Mouse (Mus musculus): ENCODE results near the gene Aqr. TPM values are rescaled to one million over a fixed set of nuclear protein-coding genes. Genes with fewer than 3 reads are reported as not detected.

Gene Aqr
- polyA plus RNA-seq, 1 experiment from 2014 or later, result 32.5 TPM

DNA sequence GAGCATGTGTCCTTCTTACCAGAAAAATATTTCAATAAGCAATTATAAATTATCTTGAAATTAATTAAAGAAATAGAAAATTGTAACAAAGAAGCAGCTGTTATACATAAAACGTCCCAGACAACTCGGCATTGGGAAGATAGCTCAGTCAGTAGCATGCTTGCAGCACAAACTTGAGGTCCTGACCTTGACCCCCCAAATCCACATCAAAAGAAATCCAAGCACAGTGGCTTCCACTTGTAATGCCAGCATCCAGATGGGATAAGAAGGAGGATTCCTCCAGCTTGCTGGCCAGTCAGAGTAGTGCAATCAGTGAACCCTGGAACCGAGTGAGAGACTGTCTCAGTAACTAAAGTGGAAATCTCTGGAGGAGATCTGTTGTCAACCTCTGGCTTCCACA lies 120.6 kb downstream of the Aqr start:
- Histone ChIP-seq H3K27me3 (replicated peaks) (no peaks in the 10 kb centered on the region), H3K4me1 (replicated peaks) (no peaks in the 10 kb centered on the region), H3K4me2 (no peak overlapping the region), H3K9ac (no peak overlapping the region), H3K4me3 (no peak overlapping the region), H3K27ac (ENCODE audit: poor library complexity, severe bottlenecking) (no peak overlapping the region), H3K9me3 (replicated peaks) (no peaks in the 10 kb centered on the region), H3K36me3 (no peaks in the 10 kb centered on the region)
- 71% methylated on average over 3 of the region's 3 CpGs for WGBS
- ATAC-seq (ENCODE audit: insufficient number of reproducible peaks, low FRiP score), result no peak

DNA sequence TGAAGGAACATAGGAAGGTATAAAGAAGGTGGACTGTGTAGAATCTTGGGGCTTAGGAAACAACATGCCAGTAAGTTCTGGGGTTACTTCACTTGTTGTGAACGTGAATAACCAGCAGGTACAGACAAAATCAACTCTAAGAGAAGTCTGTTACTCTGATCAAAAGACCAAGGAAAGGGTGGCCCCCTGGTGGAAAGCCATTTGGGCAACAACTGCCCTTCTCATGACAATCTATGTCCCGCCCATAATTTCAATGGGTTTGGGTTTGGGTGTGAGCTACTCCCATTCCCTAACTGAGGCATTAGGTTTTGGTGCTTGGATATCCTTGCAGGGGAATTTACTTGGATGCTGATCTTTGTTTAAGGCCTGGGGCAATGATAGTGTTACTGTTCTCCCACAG lies 122.8 kb downstream of the Aqr start:
- H3K4me1 ChIP-seq (replicated peaks), result peaks cover 3% of the 10 kb centered on the region
- peaks cover 2% of the 10 kb centered on the region; the same call in 1 of the 2 replicates for H3K36me3 ChIP-seq
- WGBS, result 51% methylated on average over 2 of the region's 2 CpGs

GRCm38 (mm10) chr2:114060071-114060591 lies 126.7 kb downstream of the Aqr start:
- Histone ChIP-seq H3K9ac (no peak overlapping the region), H3K27ac (ENCODE audit: poor library complexity, severe bottlenecking) (no peak overlapping the region), H3K36me3 (peaks cover 2% of the 10 kb centered on the region; the same call in 1 of the 2 replicates), H3K27me3 (replicated peaks) (no peaks in the 10 kb centered on the region), H3K4me1 (replicated peaks) (peaks cover 13% of the 10 kb centered on the region), H3K9me3 (replicated peaks) (no peaks in the 10 kb centered on the region), H3K4me3 (no peak overlapping the region), H3K4me2 (no peak overlapping the region)
- ATAC-seq (ENCODE audit: insufficient number of reproducible peaks, low FRiP score), result 0 out of 2 replicates have a peak, but pooled peaks have one; percentile 40
- 48% methylated on average over 6 of the region's 6 CpGs for WGBS

More for the DNA sequence above, 122.8 kb downstream of the Aqr start:
- Histone ChIP-seq H3K9me3 (replicated peaks) (no peaks in the 10 kb centered on the region), H3K9ac (no peak overlapping the region), H3K27me3 (replicated peaks) (no peaks in the 10 kb centered on the region), H3K4me3 (no peak overlapping the region), H3K27ac (ENCODE audit: poor library complexity, severe bottlenecking) (no peak overlapping the region), H3K4me2 (no peak overlapping the region)
- no peak for ATAC-seq (ENCODE audit: insufficient number of reproducible peaks, low FRiP score)

- H3K4me1 ChIP-seq (replicated peaks), result peaks cover 13% of the 10 kb centered on the region
- no peak overlapping the region for H3K4me3 ChIP-seq
- peaks cover 2% of the 10 kb centered on the region; the same call in 1 of the 2 replicates for H3K36me3 ChIP-seq
- H3K9me3 ChIP-seq (replicated peaks), result no peaks in the 10 kb centered on the region
- 33% methylated on average over 1 of the region's 1 CpGs for WGBS
- 0 out of 2 replicates have a peak, but pooled peaks have one; percentile 38 for ATAC-seq (ENCODE audit: insufficient number of reproducible peaks, low FRiP score)
- H3K4me2 ChIP-seq, result no peak overlapping the region
- H3K27ac ChIP-seq (ENCODE audit: poor library complexity, severe bottlenecking), result no peak overlapping the region
- H3K9ac ChIP-seq, result no peak overlapping the region
- H3K27me3 ChIP-seq (replicated peaks), result no peaks in the 10 kb centered on the region
These were observed 127.2 kb downstream of the Aqr start for GRCm38 (mm10) chr2:114059608-114060007.

DNA sequence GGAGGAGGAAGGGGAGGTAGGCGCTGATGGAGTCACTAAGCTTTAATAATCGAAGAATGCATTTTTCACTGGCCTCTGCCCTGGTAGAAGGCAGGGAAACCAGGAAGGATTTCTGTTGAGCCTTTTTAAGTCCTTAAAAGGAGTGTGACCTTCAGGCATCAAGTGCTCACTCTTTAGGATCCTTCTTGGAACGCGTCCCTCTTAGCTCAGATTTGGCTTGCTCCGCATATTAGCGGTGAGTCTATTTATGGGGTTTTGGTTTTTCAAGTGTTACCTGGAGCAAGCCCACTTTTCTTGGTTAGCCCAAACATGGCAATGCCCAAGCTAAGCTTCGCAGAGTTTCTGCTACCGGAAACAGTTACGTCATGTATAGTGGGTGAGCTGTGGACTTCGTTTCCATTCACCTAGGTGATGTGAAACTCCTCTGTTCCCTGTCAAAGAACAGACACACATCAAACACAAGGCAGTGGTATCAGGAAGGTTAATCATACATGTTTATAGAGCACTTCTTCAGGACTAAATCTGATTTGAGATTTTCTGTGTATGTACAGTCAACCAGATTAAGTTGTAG lies 128.5 kb downstream of the Aqr start:
- Histone ChIP-seq H3K27ac (ENCODE audit: poor library complexity, severe bottlenecking) (peak overlapping the region; percentile 98), H3K9ac (no peak overlapping the region), H3K4me2 (peak overlapping the region; percentile 52), H3K27me3 (replicated peaks) (no peaks in the 10 kb centered on the region), H3K9me3 (replicated peaks) (no peaks in the 10 kb centered on the region), H3K4me1 (replicated peaks) (peaks cover 18% of the 10 kb centered on the region), H3K36me3 (peaks cover 2% of the 10 kb centered on the region; the same call in 1 of the 2 replicates), H3K4me3 (peak overlapping the region; percentile 5; the same call in 1 of the 2 replicates)
- no peak for ATAC-seq (ENCODE audit: insufficient number of reproducible peaks, low FRiP score)
- WGBS, result 50% methylated on average over 10 of the region's 10 CpGs

DNA sequence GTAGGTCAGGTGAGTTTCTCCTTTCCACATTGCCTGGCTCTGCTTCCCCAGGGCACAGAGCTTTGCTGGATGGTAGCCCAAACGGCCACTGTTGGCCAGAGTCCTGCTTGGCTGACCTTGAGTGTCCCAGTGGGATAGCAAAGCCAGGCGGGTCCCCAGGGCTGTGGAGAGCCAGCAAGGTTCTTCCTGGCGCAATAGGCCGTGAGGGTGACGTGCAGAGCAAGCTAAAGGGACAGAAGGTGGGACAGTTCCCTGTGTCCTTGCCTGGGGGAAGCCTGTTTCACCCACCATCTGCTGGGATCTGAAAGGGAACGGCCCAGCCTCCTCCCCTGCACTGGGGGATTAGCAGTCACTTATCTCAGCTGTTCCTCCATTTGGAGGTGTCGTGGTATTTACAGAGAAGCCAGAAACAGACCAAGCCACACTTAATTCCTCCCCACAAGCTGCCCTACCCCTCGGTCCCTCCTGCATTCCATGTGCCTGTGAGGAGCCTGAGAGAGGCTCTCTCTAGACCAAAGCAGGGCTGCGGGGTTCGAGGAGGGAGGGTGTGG lies 129.4 kb downstream of the Aqr start:
- peak; percentile 33; the same call in 1 of the 2 replicates for ATAC-seq (ENCODE audit: insufficient number of reproducible peaks, low FRiP score)
- 2% methylated on average over 10 of the region's 10 CpGs for WGBS
- no peaks in the 10 kb centered on the region for H3K27me3 ChIP-seq (replicated peaks)
- peak overlapping the region; percentile 52 for H3K4me2 ChIP-seq
- H3K27ac ChIP-seq (ENCODE audit: poor library complexity, severe bottlenecking), result peak overlapping the region; percentile 98
- peak overlapping the region; percentile 65 for H3K9ac ChIP-seq
- H3K4me1 ChIP-seq (replicated peaks), result peaks cover 24% of the 10 kb centered on the region
- no peaks in the 10 kb centered on the region for H3K9me3 ChIP-seq (replicated peaks)
- H3K36me3 ChIP-seq, result peaks cover 2% of the 10 kb centered on the region; the same call in 1 of the 2 replicates
- peak overlapping the region; percentile 11; the same call in 1 of the 2 replicates for H3K4me3 ChIP-seq

DNA sequence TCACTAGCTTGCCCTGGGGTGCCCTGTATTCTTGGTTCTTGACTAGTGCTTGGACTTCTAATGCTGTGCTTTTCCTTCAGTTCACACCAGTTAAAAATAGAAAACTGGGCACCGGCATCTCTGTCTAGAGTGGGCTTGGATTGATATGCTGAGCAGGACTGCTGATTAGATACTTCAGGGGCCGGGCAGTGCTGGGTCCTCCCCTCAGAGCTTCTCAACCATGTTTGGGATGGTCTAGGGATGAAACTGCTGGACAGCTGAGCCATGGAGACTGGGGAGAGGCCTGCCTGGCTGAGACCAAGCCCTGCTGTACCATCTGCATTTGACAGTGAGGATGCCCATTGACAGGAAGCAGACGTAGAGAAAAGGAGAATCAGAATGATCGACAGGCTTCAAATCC lies 132.7 kb downstream of the Aqr start:
- Histone ChIP-seq H3K4me2 (peak overlapping the region; percentile 57), H3K9ac (peak overlapping the region; percentile 62; the same call in 1 of the 2 replicates), H3K4me3 (peak overlapping the region; percentile 21), H3K9me3 (replicated peaks) (no peaks in the 10 kb centered on the region), H3K27me3 (replicated peaks) (no peaks in the 10 kb centered on the region), H3K27ac (ENCODE audit: poor library complexity, severe bottlenecking) (peak overlapping the region; percentile 99), H3K36me3 (peaks cover 15% of the 10 kb centered on the region), H3K4me1 (replicated peaks) (peaks cover 20% of the 10 kb centered on the region)
- 37% methylated on average over 4 of the region's 4 CpGs for WGBS
- peak; percentile 60 for ATAC-seq (ENCODE audit: insufficient number of reproducible peaks, low FRiP score)

GRCm38 (mm10) chr2:114052696-114053598 lies 133.9 kb downstream of the Aqr start, which contains the start of gene Actc1:
Gene Actc1 (minus strand): TSS chr2:114053548.
- peaks cover 17% of the 10 kb centered on the region; the same call in 1 of the 2 replicates for H3K4me1 ChIP-seq (replicated peaks)
- H3K27ac ChIP-seq (ENCODE audit: poor library complexity, severe bottlenecking), result peak within 1 kb of the TSS; percentile 99
- 15% methylated on average over 14 of the region's 14 CpGs for WGBS
- H3K4me3 ChIP-seq, result peak within 1 kb of the TSS; percentile 72
- peak within 1 kb of the TSS; percentile 91 for H3K9ac ChIP-seq
- ATAC-seq (ENCODE audit: insufficient number of reproducible peaks, low FRiP score), result peak; percentile 83
- H3K4me2 ChIP-seq, result peak within 1 kb of the TSS; percentile 57
- no peaks in the 10 kb centered on the region for H3K27me3 ChIP-seq (replicated peaks)
- no peaks in the 10 kb centered on the region for H3K9me3 ChIP-seq (replicated peaks)
- peaks cover 21% of the 10 kb centered on the region for H3K36me3 ChIP-seq

- H3K36me3 ChIP-seq, result peaks cover 23% of the 10 kb centered on the region
- H3K4me2 ChIP-seq, result peak overlapping the region; percentile 57
- WGBS, result 52% methylated on average over 13 of the region's 14 CpGs
- peak overlapping the region; percentile 99 for H3K27ac ChIP-seq (ENCODE audit: poor library complexity, severe bottlenecking)
- H3K4me1 ChIP-seq (replicated peaks), result peaks cover 10% of the 10 kb centered on the region; the same call in 1 of the 2 replicates
- H3K9me3 ChIP-seq (replicated peaks), result no peaks in the 10 kb centered on the region
- H3K27me3 ChIP-seq (replicated peaks), result no peaks in the 10 kb centered on the region
- ATAC-seq (ENCODE audit: insufficient number of reproducible peaks, low FRiP score), result no peak
- H3K9ac ChIP-seq, result peak overlapping the region; percentile 91
- H3K4me3 ChIP-seq, result peak overlapping the region; percentile 72
These were observed 135.0 kb downstream of the Aqr start for GRCm38 (mm10) chr2:114051871-114052241.

Measured in heart, embryonic 12.5 days (tissue).